Mouse (Mus musculus) heart, embryonic 15.5 days (tissue): ENCODE measurements around the gene Axl. TPM values are rescaled to one million over a fixed set of nuclear protein-coding genes. Genes with fewer than 3 reads are reported as not detected.
"Not testable (repeated sequence)": the region's sequence is repeated elsewhere in the genome, so short reads cannot be mapped to it uniquely, and the experiment has no call there.

Experiments used
- ATAC-seq: fragments of 200-750 bp; cut with Nextera tagmentation; replicated peaks from 2 replicates; pipeline ENCODE4 v1.8.0; 2017; ENCODE audit warnings: low read depth, moderate TSS enrichment; ENCODE audit not compliant: insufficient number of reproducible peaks, insufficient read depth, low FRiP score
- H3K27ac ChIP-seq: fragments of 300-500 bp; sonication (generic); 2 replicates; pipeline ENCODE4 v1.5.1; 2015; ENCODE audit warnings: mild to moderate bottlenecking, inconsistent platforms
- H3K27me3 ChIP-seq: fragments of 300-500 bp; sonication (generic); 2 replicates; pipeline ENCODE4 v1.6.1; 2015; ENCODE audit warnings: inconsistent platforms
- H3K36me3 ChIP-seq: fragments of 300-500 bp; sonication (generic); 2 replicates; pipeline ENCODE4 v1.6.1; 2015; ENCODE audit warnings: mild to moderate bottlenecking, inconsistent platforms
- H3K4me1 ChIP-seq: fragments of 300-500 bp; sonication (generic); replicated peaks from 2 replicates; pipeline ENCODE4 v1.6.1; 2015; ENCODE audit warnings: inconsistent platforms
- H3K4me2 ChIP-seq: fragments of 300-500 bp; sonication (generic); 2 replicates; pipeline ENCODE4 v1.6.1; 2015; ENCODE audit warnings: inconsistent platforms, mild to moderate bottlenecking, moderate library complexity
- H3K4me3 ChIP-seq: fragments of 300-500 bp; sonication (generic); 2 replicates; pipeline ENCODE4 v1.5.1; 2015; ENCODE audit warnings: mild to moderate bottlenecking, inconsistent platforms
- H3K9ac ChIP-seq: fragments of 300-500 bp; sonication (generic); 2 replicates; pipeline ENCODE4 v1.6.1; 2015; ENCODE audit warnings: mild to moderate bottlenecking, inconsistent platforms
- H3K9me3 ChIP-seq: fragments of 300-500 bp; sonication (generic); replicated peaks from 2 replicates; pipeline ENCODE4 v1.6.1; 2016; ENCODE audit warnings: inconsistent platforms
- WGBS: fragments of 180-500 bp; shearing (Covaris S2); methylation state at CpG from one replicate; pipeline ENCODE4 v1.1.7; 2015; ENCODE audit warnings: mixed read lengths; 5-methylcytosine and 5-hydroxymethylcytosine counted together
- polyA plus RNA-seq: library from polyadenylated mRNA; unstranded; fragments of >200 nt; fragmentation: Nextera tagmentation; extraction: Ambion mirVana; gene quantifications from 2 replicates; pipeline ENCODE4 v1.2.1, GENCODE M21; 2015

The Axl gene
- polyA plus RNA-seq, 1 experiment from 2014 or later, result 49.1 TPM

GRCm38 (mm10) chr7:25792966-25793365 lies 4.5 kb upstream of the Axl start:
- H3K27ac ChIP-seq, H3K36me3 ChIP-seq, H3K4me3 ChIP-seq, H3K9ac ChIP-seq, H3K9me3 ChIP-seq, H3K27me3 ChIP-seq, ATAC-seq, H3K4me2 ChIP-seq: not testable (repeated sequence)
- peaks cover 16% of the 10 kb centered on the region for H3K4me1 ChIP-seq
- WGBS, result 54% methylated on average over 9 of the region's 9 CpGs

- no peak overlapping the region for H3K4me3 ChIP-seq
- 58% methylated on average over 8 of the region's 8 CpGs for WGBS
These were observed 2.1 kb upstream of the Axl start for GRCm38 (mm10) chr7:25790615-25791014.

GRCm38 (mm10) chr7:25789129-25789440 lies 580 bp upstream of the Axl start:
- H3K9me3 ChIP-seq, result no peaks in the 10 kb centered on the region
- no peak for ATAC-seq
- peaks cover 31% of the 10 kb centered on the region for H3K4me1 ChIP-seq
- no peaks in the 10 kb centered on the region for H3K27me3 ChIP-seq
- H3K27ac ChIP-seq, result 0 out of 2 replicates have a peak overlapping the region, but pooled peaks have one; percentile 66
- no peak overlapping the region for H3K9ac ChIP-seq
- H3K4me3 ChIP-seq, result peak overlapping the region; percentile 59
- H3K4me2 ChIP-seq, result peak overlapping the region; percentile 88
- 21% methylated on average over 3 of the region's 3 CpGs for WGBS
- H3K36me3 ChIP-seq, result no peaks in the 10 kb centered on the region

More at GRCm38 (mm10) chr7:25790615-25791014, 2.1 kb upstream of the Axl start:
- H3K27ac ChIP-seq, result no peak overlapping the region
- H3K4me2 ChIP-seq, result no peak overlapping the region
- no peaks in the 10 kb centered on the region for H3K27me3 ChIP-seq
- peaks cover 31% of the 10 kb centered on the region for H3K4me1 ChIP-seq
- no peaks in the 10 kb centered on the region for H3K9me3 ChIP-seq
- no peak overlapping the region for H3K9ac ChIP-seq
- H3K36me3 ChIP-seq, result no peaks in the 10 kb centered on the region
- no peak for ATAC-seq

GRCm38 (mm10) chr7:25787456-25788219 lies 867 bp downstream of the Axl start:
- 14% methylated on average over 8 of the region's 9 CpGs for WGBS
- H3K4me3 ChIP-seq, result peak overlapping the region; percentile 59
- peak overlapping the region; percentile 88 for H3K4me2 ChIP-seq
- peak overlapping the region; percentile 60 for H3K9ac ChIP-seq
- H3K36me3 ChIP-seq, result no peaks in the 10 kb centered on the region
- no peaks in the 10 kb centered on the region for H3K27me3 ChIP-seq
- H3K4me1 ChIP-seq, result peaks cover 41% of the 10 kb centered on the region
- H3K27ac ChIP-seq, result peak overlapping the region; percentile 66
- ATAC-seq, result peak; percentile 32; the same call in 1 of the 2 replicates
- no peaks in the 10 kb centered on the region for H3K9me3 ChIP-seq

- Histone ChIP-seq H3K4me2 (peak overlapping the region; percentile 88), H3K4me3 (peak overlapping the region; percentile 59), H3K9ac (peak overlapping the region; percentile 52; the same call in 1 of the 2 replicates), H3K27me3 (no peaks in the 10 kb centered on the region), H3K9me3 (no peaks in the 10 kb centered on the region), H3K27ac (no peak overlapping the region), H3K36me3 (no peaks in the 10 kb centered on the region), H3K4me1 (peaks cover 45% of the 10 kb centered on the region)
- WGBS, result 37% methylated on average over 4 of the region's 4 CpGs
- no peak for ATAC-seq
These were observed 1.5 kb downstream of the Axl start for GRCm38 (mm10) chr7:25786974-25787373.

GRCm38 (mm10) chr7:25785752-25786151 lies 2.8 kb downstream of the Axl start:
- no peak overlapping the region for H3K4me2 ChIP-seq
- H3K27ac ChIP-seq, result no peak overlapping the region
- no peaks in the 10 kb centered on the region for H3K27me3 ChIP-seq
- no peaks in the 10 kb centered on the region for H3K36me3 ChIP-seq
- ATAC-seq, result no peak
- H3K4me1 ChIP-seq, result peaks cover 58% of the 10 kb centered on the region
- no peaks in the 10 kb centered on the region for H3K9me3 ChIP-seq
- no peak overlapping the region for H3K9ac ChIP-seq
- 61% methylated on average over 4 of the region's 4 CpGs for WGBS
- no peak overlapping the region for H3K4me3 ChIP-seq

GRCm38 (mm10) chr7:25784808-25785207 lies 3.7 kb downstream of the Axl start:
- H3K27me3 ChIP-seq, result no peaks in the 10 kb centered on the region
- no peak overlapping the region for H3K4me2 ChIP-seq
- no peak overlapping the region for H3K4me3 ChIP-seq
- peaks cover 58% of the 10 kb centered on the region for H3K4me1 ChIP-seq
- H3K27ac ChIP-seq, result no peak overlapping the region
- no peaks in the 10 kb centered on the region for H3K36me3 ChIP-seq
- WGBS, result 45% methylated on average over 1 of the region's 1 CpGs
- no peak for ATAC-seq
- H3K9ac ChIP-seq, result no peak overlapping the region
- no peaks in the 10 kb centered on the region for H3K9me3 ChIP-seq

- Histone ChIP-seq H3K4me1 (peaks cover 50% of the 10 kb centered on the region), H3K27ac (no peak overlapping the region)
- WGBS, result 34% methylated on average over 8 of the region's 8 CpGs
These were observed 4.8 kb downstream of the Axl start for GRCm38 (mm10) chr7:25783746-25784145.

GRCm38 (mm10) chr7:25782744-25783143 lies 5.8 kb downstream of the Axl start:
- Histone ChIP-seq H3K4me2 (no peak overlapping the region), H3K9ac (no peak overlapping the region), H3K9me3 (no peaks in the 10 kb centered on the region), H3K4me1 (peaks cover 40% of the 10 kb centered on the region), H3K4me3 (no peak overlapping the region), H3K27ac (peak overlapping the region; percentile 20; the same call in 1 of the 2 replicates), H3K27me3 (no peaks in the 10 kb centered on the region), H3K36me3 (no peaks in the 10 kb centered on the region)
- ATAC-seq, result no peak
- WGBS, result 66% methylated on average over 6 of the region's 6 CpGs

More at GRCm38 (mm10) chr7:25783746-25784145, 4.8 kb downstream of the Axl start:
- Histone ChIP-seq H3K27me3 (no peaks in the 10 kb centered on the region), H3K36me3 (no peaks in the 10 kb centered on the region), H3K9me3 (no peaks in the 10 kb centered on the region), H3K4me3 (no peak overlapping the region), H3K9ac (no peak overlapping the region), H3K4me2 (no peak overlapping the region)
- ATAC-seq, result no peak

- peaks cover 35% of the 10 kb centered on the region for H3K4me1 ChIP-seq
- H3K27me3 ChIP-seq, result no peaks in the 10 kb centered on the region
- WGBS, result 38% methylated on average over 11 of the region's 11 CpGs
These were observed 6.4 kb downstream of the Axl start for GRCm38 (mm10) chr7:25781937-25782610.

GRCm38 (mm10) chr7:25781321-25781936 lies 7.1 kb downstream of the Axl start:
- no peaks in the 10 kb centered on the region for H3K36me3 ChIP-seq
- H3K9me3 ChIP-seq, result no peaks in the 10 kb centered on the region
- 10% methylated on average over 33 of the region's 33 CpGs for WGBS
- peak; percentile 40 for ATAC-seq
- peak overlapping the region; percentile 37 for H3K9ac ChIP-seq
- H3K4me1 ChIP-seq, result peaks cover 30% of the 10 kb centered on the region
- no peaks in the 10 kb centered on the region for H3K27me3 ChIP-seq
- H3K27ac ChIP-seq, result peak overlapping the region; percentile 55
- H3K4me2 ChIP-seq, result peak overlapping the region; percentile 77
- H3K4me3 ChIP-seq, result peak overlapping the region; percentile 42

More at GRCm38 (mm10) chr7:25781937-25782610, 6.4 kb downstream of the Axl start:
- Histone ChIP-seq H3K36me3 (no peaks in the 10 kb centered on the region), H3K4me2 (peak overlapping the region; percentile 77), H3K27ac (peak overlapping the region; percentile 55), H3K9me3 (no peaks in the 10 kb centered on the region), H3K9ac (peak overlapping the region; percentile 37), H3K4me3 (peak overlapping the region; percentile 42)
- peak; percentile 57 for ATAC-seq
